Mouse (Mus musculus) erythroblast, embryonic 14.5 days (primary cell): Measurements from ENCODE around the gene Filip1l. TPM values are rescaled to one million over a fixed set of nuclear protein-coding genes. Genes with fewer than 3 reads are reported as not detected.

Experiments
- H3K27me3 ChIP-seq: 2 replicates; pipeline ENCODE4 v1.6.1; 2012; ENCODE audit warnings: inconsistent platforms; ENCODE audit not compliant: control insufficient read depth
- H3K36me3 ChIP-seq: 2 replicates; pipeline ENCODE4 v1.6.1; 2012; ENCODE audit warnings: mild to moderate bottlenecking, inconsistent platforms; ENCODE audit not compliant: control insufficient read depth
- H3K4me1 ChIP-seq: 2 replicates; pipeline ENCODE4 v1.6.1; 2012; ENCODE audit warnings: inconsistent platforms; ENCODE audit not compliant: control insufficient read depth
- H3K4me3 ChIP-seq: replicated peaks from 2 replicates; pipeline ENCODE3; 2012; ENCODE audit warnings: moderate library complexity, mild to moderate bottlenecking, inconsistent platforms
- H3K9me3 ChIP-seq: 2 replicates; pipeline ENCODE4 v1.6.1; 2012; ENCODE audit warnings: low read length, inconsistent platforms, mixed read lengths; ENCODE audit not compliant: control insufficient read depth
- GATA1 ChIP-seq: IDR thresholded peaks from 2 replicates; pipeline ENCODE4 v1.6.1; 2012; ENCODE audit warnings: low read length, inconsistent platforms, mixed read lengths
- TAL1 ChIP-seq: IDR thresholded peaks from 3 replicates; pipeline ENCODE4 v1.6.1; 2012; ENCODE audit warnings: low read length, inconsistent platforms, mixed read lengths
- polyA plus RNA-seq: library from polyadenylated mRNA; stranded (reverse); fragments of >175 nt; gene quantifications from 2 replicates; pipeline ENCODE4 v1.2.3, GENCODE M21; 2012

The Filip1l gene
- 0.02 TPM in 1 of 2 replicates, not detected in the other for polyA plus RNA-seq

GRCm38 (mm10) chr16:57352751-57353150, at the start of gene Filip1l:
Filip1l (plus strand) TSS chr16:57353093.
- Histone ChIP-seq H3K36me3 (no peaks in the 10 kb centered on the region), H3K4me3 (no peak within 1 kb of the TSS), H3K4me1 (no peaks in the 10 kb centered on the region), H3K9me3 (no peaks in the 10 kb centered on the region), H3K27me3 (no peaks in the 10 kb centered on the region)
- TF ChIP-seq GATA1 = no peak
- no peak for TF ChIP-seq TAL1

GRCm38 (mm10) chr16:57303716-57304115, 49.2 kb upstream of the Filip1l start:
- H3K36me3 ChIP-seq = no peaks in the 10 kb centered on the region
- no peaks in the 10 kb centered on the region for H3K9me3 ChIP-seq
- H3K4me3 ChIP-seq = no peak overlapping the region
- H3K27me3 ChIP-seq = no peaks in the 10 kb centered on the region
- TF ChIP-seq TAL1 = no peak
- no peak for TF ChIP-seq GATA1
- no peaks in the 10 kb centered on the region for H3K4me1 ChIP-seq

- H3K36me3 ChIP-seq = no peaks in the 10 kb centered on the region
- TF ChIP-seq GATA1 (no peak), TAL1 (no peak)
- H3K9me3 ChIP-seq = no peaks in the 10 kb centered on the region
- H3K4me1 ChIP-seq = no peaks in the 10 kb centered on the region
- no peaks in the 10 kb centered on the region for H3K27me3 ChIP-seq
- H3K4me3 ChIP-seq = no peak overlapping the region
These were observed 47.4 kb upstream of the Filip1l start for GRCm38 (mm10) chr16:57305463-57305862.

- Histone ChIP-seq H3K4me3 (no peak overlapping the region), H3K27me3 (no peaks in the 10 kb centered on the region), H3K36me3 (no peaks in the 10 kb centered on the region), H3K9me3 (no peaks in the 10 kb centered on the region), H3K4me1 (no peaks in the 10 kb centered on the region)
- TF ChIP-seq GATA1 (no peak), TAL1 (no peak)
These were observed 40.8 kb upstream of the Filip1l start for GRCm38 (mm10) chr16:57312130-57312529.

GRCm38 (mm10) chr16:57313487-57313886, 39.4 kb upstream of the Filip1l start:
- TF ChIP-seq TAL1 (no peak), GATA1 (no peak)
- no peaks in the 10 kb centered on the region for H3K36me3 ChIP-seq
- no peaks in the 10 kb centered on the region for H3K27me3 ChIP-seq
- H3K9me3 ChIP-seq = no peaks in the 10 kb centered on the region
- no peak overlapping the region for H3K4me3 ChIP-seq
- H3K4me1 ChIP-seq = no peaks in the 10 kb centered on the region

GRCm38 (mm10) chr16:57314236-57314635, 38.7 kb upstream of the Filip1l start:
- no peaks in the 10 kb centered on the region for H3K36me3 ChIP-seq
- TF ChIP-seq TAL1 (no peak), GATA1 (no peak)
- no peaks in the 10 kb centered on the region for H3K27me3 ChIP-seq
- no peaks in the 10 kb centered on the region for H3K9me3 ChIP-seq
- H3K4me3 ChIP-seq = no peak overlapping the region
- no peaks in the 10 kb centered on the region for H3K4me1 ChIP-seq

- Histone ChIP-seq H3K4me1 (no peaks in the 10 kb centered on the region), H3K36me3 (no peaks in the 10 kb centered on the region), H3K9me3 (no peaks in the 10 kb centered on the region), H3K27me3 (no peaks in the 10 kb centered on the region), H3K4me3 (no peak overlapping the region)
- TF ChIP-seq GATA1 (no peak), TAL1 (no peak)
These were observed 37.9 kb upstream of the Filip1l start for GRCm38 (mm10) chr16:57315026-57315425.

- no peaks in the 10 kb centered on the region for H3K36me3 ChIP-seq
- TF ChIP-seq GATA1 = no peak
- no peak for TF ChIP-seq TAL1
- H3K4me1 ChIP-seq = no peaks in the 10 kb centered on the region
- no peaks in the 10 kb centered on the region for H3K9me3 ChIP-seq
- no peak overlapping the region for H3K4me3 ChIP-seq
- H3K27me3 ChIP-seq = no peaks in the 10 kb centered on the region
These were observed 35.8 kb upstream of the Filip1l start for GRCm38 (mm10) chr16:57317127-57317526.

- Histone ChIP-seq H3K9me3 (no peaks in the 10 kb centered on the region), H3K4me1 (no peaks in the 10 kb centered on the region), H3K27me3 (no peaks in the 10 kb centered on the region), H3K36me3 (no peaks in the 10 kb centered on the region), H3K4me3 (no peak overlapping the region)
- TF ChIP-seq GATA1 = no peak
- no peak for TF ChIP-seq TAL1
These were observed 34.8 kb upstream of the Filip1l start for GRCm38 (mm10) chr16:57317882-57318636.
